Mouse (Mus musculus) heart, adult 2 months (tissue): ENCODE results near the gene 2310057N15Rik.

Source experiments
- CTCF ChIP-seq: fragments of 200-600 bp; IDR thresholded peaks from 2 replicates; pipeline ENCODE4 v1.8.1; 2022; ENCODE audit warnings: antibody characterized with exemption, mild to moderate bottlenecking, moderate library complexity
- EP300 ChIP-seq: fragments of 200-500 bp; IDR thresholded peaks from 2 replicates; pipeline ENCODE4 v1.6.1; 2011; ENCODE audit warnings: low read depth, low read length, control low read depth; ENCODE audit not compliant: insufficient read depth

GRCm38 (mm10) chr16:88774106-88774505 lies at the start of gene 2310057N15Rik:
- TF ChIP-seq CTCF: no peak
- no peak for TF ChIP-seq EP300
